Mouse (Mus musculus): ENCODE results near the gene 3300002I08Rik. TPM values are rescaled to one million over a fixed set of nuclear protein-coding genes. Genes with fewer than 3 reads are reported as not detected.
"Not testable (repeated sequence)": the region's sequence is repeated elsewhere in the genome, so short reads cannot be mapped to it uniquely, and the experiment has no call there.

Gene 3300002I08Rik
- 1 to 10 TPM; 1.5 to 2.0 TPM for total RNA-seq (2021)
- long read RNA-seq, experiment 1: 0 reads
- long read RNA-seq, experiment 2, partial matches to known transcripts: 0 of 3 reads
- long read RNA-seq, experiment 2, other reads (novel, unspliced or antisense): 2 of 3 reads

GRCm38 (mm10) chr2:150362113-150362877 lies at the start of gene 3300002I08Rik:
Gene 3300002I08Rik (minus strand): TSS chr2:150362765.
- intact Hi-C loops (cut with DNase I; ENCODE audit: low total_unique reads): not testable (repeated sequence)
- DNase-seq: peak; percentile 82

GRCm38 (mm10) chr2:150412146-150412545 lies 49.6 kb upstream of the 3300002I08Rik start:
- intact Hi-C loops (cut with DNase I; ENCODE audit: low total_unique reads); DNase-seq: not testable (repeated sequence)

DNA sequence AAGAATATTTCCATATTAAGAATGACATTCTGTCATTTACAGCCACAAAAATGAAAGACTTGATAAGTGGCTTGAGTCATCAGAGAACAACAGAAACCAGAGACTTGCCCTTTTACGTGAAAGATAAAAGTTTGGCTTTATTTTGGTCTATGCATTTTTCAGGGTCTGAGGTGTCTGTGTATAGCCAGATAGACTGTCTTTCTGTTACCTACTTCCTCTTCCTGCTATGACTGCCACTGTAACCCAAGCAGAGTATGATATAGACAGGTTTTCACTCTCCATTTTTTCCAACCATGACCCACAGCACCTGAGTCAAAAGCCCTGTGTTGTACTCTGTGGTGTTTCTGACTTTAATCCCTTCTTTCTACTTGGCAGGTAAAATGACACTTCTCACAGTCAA lies 27.6 kb upstream of the 3300002I08Rik start:
- intact Hi-C loops (cut with DNase I; ENCODE audit: low total_unique reads): no loop called here
- DNase-seq: no peak

DNA sequence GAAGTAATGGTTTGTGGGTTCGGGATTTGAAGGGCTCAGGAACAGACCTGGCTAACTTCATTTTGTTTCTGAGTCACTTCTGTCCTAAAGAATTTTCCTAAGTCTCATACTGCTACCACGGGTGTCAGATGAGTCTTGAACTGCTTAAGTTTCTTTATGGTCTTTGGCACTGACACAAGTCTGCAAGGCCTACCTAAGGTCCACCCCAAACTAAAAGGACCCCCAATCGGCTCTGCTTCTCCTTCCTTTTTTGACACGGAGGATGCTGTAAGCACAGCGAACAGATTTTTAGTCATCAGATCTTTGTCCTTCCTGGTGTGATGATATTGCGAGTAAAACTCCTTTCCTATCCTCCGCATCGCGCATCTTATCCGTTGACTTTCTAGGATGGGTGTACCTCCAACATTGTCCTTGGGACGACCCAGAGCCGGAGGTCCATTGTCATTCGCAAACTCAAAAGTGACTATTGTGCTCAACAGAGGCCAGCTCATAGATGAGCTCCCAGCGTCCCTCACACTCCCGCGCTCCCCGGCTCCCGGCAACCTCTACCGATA lies 23.1 kb upstream of the 3300002I08Rik start:
- intact Hi-C loops (cut with DNase I; ENCODE audit: low total_unique reads); DNase-seq: not testable (repeated sequence)

DNA sequence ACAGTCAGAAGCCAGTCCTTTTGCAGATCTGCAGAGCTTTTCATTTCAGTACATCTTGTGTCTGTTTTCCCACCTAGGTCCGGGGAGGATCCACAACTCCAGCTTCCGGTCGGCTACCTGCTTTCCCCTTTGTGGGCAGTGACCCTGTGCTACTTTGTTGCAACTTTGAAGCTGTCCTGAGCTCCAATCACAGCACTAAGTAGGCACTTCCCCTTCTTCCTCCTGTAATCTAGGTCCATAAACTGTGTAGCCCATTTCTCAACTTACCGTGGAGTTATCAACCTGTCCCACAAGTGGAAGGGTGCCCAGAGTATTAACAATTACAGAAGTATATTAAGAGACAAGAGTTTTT lies 289 bp upstream of the 3300002I08Rik start:
- intact Hi-C loops (cut with DNase I; ENCODE audit: low total_unique reads): no loop called here
- no peak for DNase-seq

- DNase-seq; intact Hi-C loops (cut with DNase I; ENCODE audit: low total_unique reads): not testable (repeated sequence)
Observed at GRCm38 (mm10) chr2:150357136-150357535, 5.4 kb downstream of the 3300002I08Rik start.

- no peak for DNase-seq
- intact Hi-C loops (cut with DNase I; ENCODE audit: low total_unique reads): no loop called here
Observed at GRCm38 (mm10) chr2:150323402-150323801, 39.2 kb downstream of the 3300002I08Rik start, which contains the start of gene Gm10130. Gene Gm10130 (plus strand): TSS chr2:150323702.

DNA sequence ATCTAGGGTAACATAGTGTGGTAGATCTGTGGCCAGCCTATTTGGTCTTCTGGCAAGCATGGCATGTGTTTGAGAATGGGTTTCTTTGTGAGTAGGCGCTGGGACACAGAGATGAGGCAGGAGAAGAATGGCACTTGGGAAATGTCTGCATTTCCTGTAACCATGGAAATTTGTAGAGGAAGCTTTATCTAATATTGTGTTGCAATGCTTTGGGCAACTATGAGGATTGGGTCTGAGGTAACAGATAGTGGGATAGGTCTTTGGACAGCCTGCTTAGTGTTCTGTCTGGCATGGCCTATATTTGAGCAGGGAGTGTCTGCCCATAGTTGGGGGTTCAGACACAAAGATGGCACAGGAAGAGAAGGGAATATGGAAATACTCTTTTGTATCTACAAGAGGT lies 43.6 kb downstream of the 3300002I08Rik start:
- intact Hi-C loops (cut with DNase I; ENCODE audit: low total_unique reads): no loop called here
- DNase-seq: no peak

DNA sequence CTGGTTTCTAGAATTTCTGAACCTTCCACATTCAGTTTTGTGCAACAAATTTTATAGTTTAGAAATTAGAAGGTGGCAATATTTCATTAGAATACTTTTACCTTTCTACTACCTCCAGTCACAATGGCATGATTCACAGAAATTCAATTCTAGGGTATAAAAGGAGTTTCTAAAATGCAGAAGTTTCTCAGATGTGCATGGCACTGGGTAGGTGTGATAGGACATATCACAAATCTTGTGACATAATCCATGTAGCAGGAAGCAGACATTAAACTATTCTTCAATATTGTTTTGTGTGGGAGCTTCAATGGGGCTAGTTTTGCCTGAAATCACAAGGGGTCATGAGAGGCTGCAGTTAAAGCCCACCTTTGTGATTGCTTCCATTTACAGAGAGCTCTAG lies 46.4 kb downstream of the 3300002I08Rik start:
- DNase-seq: no peak
- intact Hi-C loops (cut with DNase I; ENCODE audit: low total_unique reads): no loop called here

GRCm38 (mm10) chr2:150310952-150311884 lies 51.3 kb downstream of the 3300002I08Rik start:
- DNase-seq: peak; percentile 87
- intact Hi-C loops (cut with DNase I; ENCODE audit: low total_unique reads): not testable (repeated sequence)

GRCm38 (mm10) chr2:150307183-150307773 lies 55.3 kb downstream of the 3300002I08Rik start:
- DNase-seq: no peak
- intact Hi-C loops (cut with DNase I; ENCODE audit: low total_unique reads): no loop called here

GRCm38 (mm10) chr2:150299096-150299495 lies 63.5 kb downstream of the 3300002I08Rik start:
- no peak for DNase-seq
- intact Hi-C loops (cut with DNase I; ENCODE audit: low total_unique reads): no loop called here

DNA sequence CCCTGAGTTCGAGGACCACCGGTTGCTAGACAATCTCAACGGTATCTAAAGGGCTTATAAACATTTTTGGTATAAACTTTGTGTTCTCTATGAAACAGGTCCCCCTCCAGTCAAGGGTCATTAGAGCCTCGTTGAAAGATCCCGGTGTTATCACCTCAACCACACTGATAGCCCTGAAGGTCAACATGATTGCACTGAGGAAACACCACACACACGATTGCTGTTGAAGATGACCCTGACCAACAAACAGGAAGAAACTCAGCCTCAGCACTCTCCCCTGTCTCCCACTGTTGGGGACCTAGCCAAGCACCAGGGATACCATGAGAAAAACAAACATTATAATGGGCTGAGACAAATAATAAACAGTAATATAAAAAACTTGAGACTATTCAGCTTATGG lies 68.9 kb downstream of the 3300002I08Rik start:
- intact Hi-C loops (cut with DNase I; ENCODE audit: low total_unique reads): no loop called here
- no peak for DNase-seq

Other genes starting within 250 kb of the 3300002I08Rik start
- gene Zfp120, start 226.1 kb downstream of the 3300002I08Rik start, total RNA-seq (2021): 1 to 10 TPM; 6.8 to 7.7 TPM
- not detected for gene Gm10770, start 183.1 kb downstream of the 3300002I08Rik start, total RNA-seq (2021)
- gene Gm14139, start 181.0 kb downstream of the 3300002I08Rik start, total RNA-seq (2021): not detected
- gene Zfp937, start 144.7 kb downstream of the 3300002I08Rik start, total RNA-seq (2021): 1 to 10 TPM; 2.3 to 3.0 TPM
- 1 to 10 TPM; 2.0 to 2.9 TPM for gene Gm21994, start 107.2 kb downstream of the 3300002I08Rik start, total RNA-seq (2021)
- under 1 TPM in 1 of 2 experiments, not detected in 1; 0.06 TPM for gene Gm14124, start 105.2 kb downstream of the 3300002I08Rik start, total RNA-seq (2021)
- 1 to 10 TPM; 1.4 to 1.5 TPM for gene Gm10130, start 39.1 kb downstream of the 3300002I08Rik start, total RNA-seq (2021)
- gene Zfp442, start 88.7 kb upstream of the 3300002I08Rik start, total RNA-seq (2021): 1 to 10 TPM; 1.7 to 2.3 TPM
- gene Zfp345, start 122.3 kb upstream of the 3300002I08Rik start, total RNA-seq (2021): under 1 TPM; 0.09 to 0.10 TPM
- gene Cst7, start 207.7 kb upstream of the 3300002I08Rik start, total RNA-seq (2021): not detected
- 10 to 100 TPM; 19.3 to 21.8 TPM for gene Apmap, start 245.8 kb upstream of the 3300002I08Rik start, total RNA-seq (2021)